Mouse (Mus musculus): ENCODE results near the gene Igf1r.

DNA sequence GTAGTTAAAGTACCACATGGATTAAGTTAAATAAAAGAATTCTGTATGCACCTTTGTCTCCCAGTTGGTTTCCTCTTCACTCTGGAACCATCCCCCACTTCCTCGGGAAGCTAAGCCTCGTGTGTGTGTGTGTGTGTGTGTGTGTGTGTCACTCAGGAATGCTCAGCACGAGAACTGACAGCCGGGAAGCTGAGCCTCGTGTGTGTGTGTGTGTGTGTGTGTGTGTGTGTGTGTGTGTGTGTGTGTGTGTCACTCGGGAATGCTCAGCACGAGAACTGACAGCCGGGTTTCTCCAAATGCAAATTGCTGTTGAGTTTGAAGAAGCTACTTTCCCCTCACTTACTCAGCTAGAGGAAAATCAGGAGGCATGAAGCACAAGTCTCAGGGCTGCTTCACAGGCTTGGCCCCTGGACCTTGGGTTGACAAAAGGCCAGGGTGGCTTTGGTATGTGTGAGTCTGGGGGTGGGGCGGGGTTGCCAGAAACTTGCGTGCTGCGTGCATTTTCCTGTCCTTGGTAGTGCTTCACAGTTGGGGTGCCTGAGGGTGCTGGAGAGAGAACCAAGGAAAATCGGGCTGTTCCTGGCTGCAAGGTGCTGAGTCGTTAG is 281.1 kb downstream of the Igf1r start:
- TF ChIP-seq TAL1 (IDR thresholded peaks at IDR 0.05; ENCODE audit: low read length) (no peak), GATA1 (IDR thresholded peaks at IDR 0.05; ENCODE audit: low read length) (no peak)
